Mouse (Mus musculus) brain, embryonic 14.5 days (tissue): Measurements from ENCODE around the gene C2cd4d. TPM values are rescaled to one million over a fixed set of nuclear protein-coding genes. Genes with fewer than 3 reads are reported as not detected.

ENCODE experiments used
- DNase-seq: peaks from one replicate; pipeline ENCODE4 v3.0.0-alpha.2; 2011; ENCODE audit warnings: low read depth
- CTCF ChIP-seq: fragments of 200-500 bp; IDR thresholded peaks from 2 replicates; pipeline ENCODE4 v1.5.1; 2012; ENCODE audit warnings: inconsistent platforms, mild to moderate bottlenecking, moderate library complexity, borderline replicate concordance; ENCODE audit not compliant: insufficient read depth, insufficient read length; ENCODE audit errors: extremely low read depth
- POLR2A ChIP-seq: fragments of 200-500 bp; IDR thresholded peaks from 2 replicates; pipeline ENCODE4 v1.6.1; 2012; ENCODE audit warnings: mild to moderate bottlenecking, inconsistent platforms, borderline replicate concordance; ENCODE audit not compliant: poor library complexity, insufficient read depth, insufficient read length, severe bottlenecking; ENCODE audit errors: extremely low read depth
- polyA plus RNA-seq: library from polyadenylated mRNA; depleted of rRNA; stranded (reverse); fragments of >200 nt; gene quantifications from 2 replicates; pipeline ENCODE4 v1.2.3, GENCODE M21; 2012; rRNA removed

Gene C2cd4d
- polyA plus RNA-seq: 1.0 and 1.3 TPM in 2 replicates

- no peak for DNase-seq
- TF ChIP-seq CTCF: no peak
- no peak for TF ChIP-seq POLR2A
Observed at GRCm38 (mm10) chr3:94362138-94362537, at the start of gene C2cd4d. Gene C2cd4d (plus strand): TSS chr3:94362438.

- TF ChIP-seq POLR2A: no peak
- peak; percentile 37; the same call in 1 of the 2 replicates for TF ChIP-seq CTCF
- peak; percentile 11 for DNase-seq
Observed at GRCm38 (mm10) chr3:94328681-94329080, 33.6 kb upstream of the C2cd4d start.

GRCm38 (mm10) chr3:94334442-94334841, 27.8 kb upstream of the C2cd4d start:
- TF ChIP-seq CTCF (no peak), POLR2A (no peak)
- no peak for DNase-seq

- TF ChIP-seq CTCF: no peak
- DNase-seq: no peak
Observed at GRCm38 (mm10) chr3:94338522-94338921, 23.7 kb upstream of the C2cd4d start.

- TF ChIP-seq POLR2A (no peak), CTCF (no peak)
- DNase-seq: peak; percentile 61
Observed at GRCm38 (mm10) chr3:94341959-94342422, 20.2 kb upstream of the C2cd4d start, which contains the start of gene Them5. Gene Them5 (plus strand): TSS chr3:94342099.

- TF ChIP-seq POLR2A (no peak), CTCF (no peak)
- DNase-seq: peak; percentile 75
Observed at GRCm38 (mm10) chr3:94342552-94342951, 19.7 kb upstream of the C2cd4d start.

GRCm38 (mm10) chr3:94344182-94344581, 18.1 kb upstream of the C2cd4d start:
- no peak for DNase-seq
- TF ChIP-seq CTCF (no peak), POLR2A (no peak)

GRCm38 (mm10) chr3:94344897-94345296, 17.3 kb upstream of the C2cd4d start:
- DNase-seq: no peak
- no peak for TF ChIP-seq CTCF
- no peak for TF ChIP-seq POLR2A

- TF ChIP-seq POLR2A: no peak
- TF ChIP-seq CTCF: no peak
- DNase-seq: no peak
Observed at GRCm38 (mm10) chr3:94348146-94348545, 14.1 kb upstream of the C2cd4d start.

- peak; percentile 60 for DNase-seq
- peak; percentile 27; the same call in 1 of the 2 replicates for TF ChIP-seq CTCF
- TF ChIP-seq POLR2A: no peak
Observed at GRCm38 (mm10) chr3:94360812-94361211, 1.4 kb upstream of the C2cd4d start.

GRCm38 (mm10) chr3:94363291-94364153, 1.3 kb downstream of the C2cd4d start:
- DNase-seq: peak; percentile 71
- TF ChIP-seq CTCF: no peak
- TF ChIP-seq POLR2A: no peak

GRCm38 (mm10) chr3:94364154-94364526, 1.9 kb downstream of the C2cd4d start:
- DNase-seq: peak; percentile 52
- no peak for TF ChIP-seq CTCF
- TF ChIP-seq POLR2A: no peak

- DNase-seq: peak; percentile 92
- TF ChIP-seq CTCF (peak; percentile 94), POLR2A (no peak)
Observed at GRCm38 (mm10) chr3:94366761-94367160, 4.5 kb downstream of the C2cd4d start.
